Mouse (Mus musculus) forebrain, embryonic 14.5 days (tissue): Measurements from ENCODE around the gene Yy2. TPM values are rescaled to one million over a fixed set of nuclear protein-coding genes. Genes with fewer than 3 reads are reported as not detected.
A peak's percentile ranks its signal among the peaks of the same experiment; 100 is the strongest.

Source experiments
- ATAC-seq: fragments of 200-750 bp; cut with Nextera tagmentation; 2 replicates; pipeline ENCODE4 v1.8.0; 2017; ENCODE audit warnings: mild to moderate bottlenecking, moderate library complexity
- DNase-seq: peaks from one replicate; pipeline ENCODE4 v3.0.0-alpha.2; 2015; ENCODE audit warnings: low spot score
- H3K27ac ChIP-seq: fragments of 300-500 bp; sonication (generic); 2 replicates; pipeline ENCODE4 v1.5.1; 2014; ENCODE audit warnings: low read depth, mild to moderate bottlenecking, control low read depth, low read length, moderate library complexity
- H3K27me3 ChIP-seq: fragments of 300-500 bp; sonication (generic); replicated peaks from 2 replicates; pipeline ENCODE4 v1.6.1; 2014; ENCODE audit warnings: low read length, control low read depth, mixed read lengths; ENCODE audit not compliant: control insufficient read depth, insufficient read depth
- H3K36me3 ChIP-seq: fragments of 300-500 bp; sonication (generic); 2 replicates; pipeline ENCODE4 v1.6.1; 2014; ENCODE audit warnings: low read length, control low read depth; ENCODE audit not compliant: control insufficient read depth, insufficient read depth
- H3K4me1 ChIP-seq: fragments of 300-500 bp; sonication (generic); 2 replicates; pipeline ENCODE4 v1.6.1; 2014; ENCODE audit warnings: antibody characterized with exemption, low read length, control low read depth; ENCODE audit not compliant: control insufficient read depth, insufficient read depth
- H3K4me2 ChIP-seq: fragments of 300-500 bp; sonication (generic); 2 replicates; pipeline ENCODE4 v1.6.1; 2014; ENCODE audit warnings: mild to moderate bottlenecking, control low read depth, low read length
- H3K4me3 ChIP-seq: fragments of 300-500 bp; sonication (generic); 2 replicates; pipeline ENCODE4 v1.5.1; 2014; ENCODE audit warnings: low read depth, low read length, control low read depth
- H3K9ac ChIP-seq: fragments of 300-500 bp; sonication (generic); 2 replicates; pipeline ENCODE4 v1.6.1; 2014; ENCODE audit warnings: mild to moderate bottlenecking, low read length, control low read depth, moderate library complexity
- H3K9me3 ChIP-seq: fragments of 300-500 bp; sonication (generic); replicated peaks from 2 replicates; pipeline ENCODE4 v1.6.1; 2016; ENCODE audit warnings: low read length, control low read depth, mixed read lengths; ENCODE audit not compliant: control insufficient read depth
- WGBS: fragments of 180-500 bp; shearing (Covaris S2); extraction: QIAGEN DNeasy Blood & Tissue Kit; methylation state at CpG from one replicate; pipeline ENCODE4 v1.1.7; 2014; 5-methylcytosine and 5-hydroxymethylcytosine counted together
- polyA plus RNA-seq: library from polyadenylated mRNA; unstranded; fragments of >200 nt; fragmentation: Nextera tagmentation; extraction: Ambion mirVana; gene quantifications from 2 replicates; pipeline ENCODE4 v1.2.1, GENCODE M21; 2014

The Yy2 gene
- 2.7 and 3.1 TPM in 2 replicates for polyA plus RNA-seq

GRCm38 (mm10) chrX:157568840-157569239, at the start of gene Yy2:
Gene Yy2 (minus strand): TSS chrX:157568985.
- no peaks in the 10 kb centered on the region for H3K9me3 ChIP-seq
- no peak within 1 kb of the TSS for H3K9ac ChIP-seq
- DNase-seq (no peak), ATAC-seq (no peak)
- no peaks in the 10 kb centered on the region for H3K4me1 ChIP-seq
- no peak within 1 kb of the TSS for H3K4me3 ChIP-seq
- no peak within 1 kb of the TSS for H3K27ac ChIP-seq
- H3K36me3 ChIP-seq, result peaks cover 12% of the 10 kb centered on the region
- no peak within 1 kb of the TSS for H3K4me2 ChIP-seq
- 86% methylated on average over 26 of the region's 26 CpGs for WGBS
- no peaks in the 10 kb centered on the region for H3K27me3 ChIP-seq

DNA sequence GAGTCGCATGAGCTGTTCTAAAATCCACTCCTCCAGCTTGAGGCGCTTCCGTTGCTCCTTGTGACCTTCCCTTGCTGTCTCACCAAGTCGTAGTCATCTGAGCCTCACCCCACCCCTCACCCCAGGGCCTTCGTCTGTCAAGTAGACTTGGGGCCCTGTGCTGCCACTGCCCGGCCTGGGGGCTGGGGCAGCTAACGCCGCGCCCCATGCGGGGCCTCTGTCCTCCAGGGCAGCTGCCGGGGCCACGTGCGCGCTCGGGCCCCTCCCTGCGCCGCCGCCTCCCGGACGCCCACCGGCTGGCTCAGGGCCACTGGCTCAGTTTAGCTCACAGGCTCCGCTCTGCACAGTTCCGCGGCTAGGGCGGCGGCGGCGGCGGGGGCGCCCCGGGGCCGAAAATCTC, 44.1 kb upstream of the Yy2 start:
- no peak for ATAC-seq
- no peak overlapping the region for H3K9ac ChIP-seq
- no peaks in the 10 kb centered on the region for H3K36me3 ChIP-seq
- 40% methylated on average over 32 of the region's 32 CpGs for WGBS
- H3K9me3 ChIP-seq, result no peaks in the 10 kb centered on the region
- no peak overlapping the region for H3K4me3 ChIP-seq
- H3K4me1 ChIP-seq, result no peaks in the 10 kb centered on the region
- DNase-seq, result no peak
- H3K4me2 ChIP-seq, result peak overlapping the region; percentile 25; the same call in 1 of the 2 replicates
- H3K27ac ChIP-seq, result no peak overlapping the region
- H3K27me3 ChIP-seq, result no peaks in the 10 kb centered on the region

GRCm38 (mm10) chrX:157601450-157601849, 32.7 kb upstream of the Yy2 start:
- no peak overlapping the region for H3K4me2 ChIP-seq
- H3K4me3 ChIP-seq, result no peak overlapping the region

GRCm38 (mm10) chrX:157598186-157598996, 29.6 kb upstream of the Yy2 start, which contains the start of gene Mbtps2:
Gene Mbtps2 (minus strand): TSS chrX:157598715.
- Histone ChIP-seq H3K4me3 (peak within 1 kb of the TSS; percentile 53), H3K4me1 (no peaks in the 10 kb centered on the region), H3K36me3 (no peaks in the 10 kb centered on the region), H3K27me3 (no peaks in the 10 kb centered on the region), H3K27ac (peak within 1 kb of the TSS; percentile 91), H3K9ac (peak within 1 kb of the TSS; percentile 85), H3K9me3 (no peaks in the 10 kb centered on the region), H3K4me2 (peak within 1 kb of the TSS; percentile 55)
- DNase-seq (peak; percentile 71), ATAC-seq (peak; percentile 87)
- WGBS, result 29% methylated on average over 73 of the region's 74 CpGs

More at GRCm38 (mm10) chrX:157601450-157601849, 32.7 kb upstream of the Yy2 start:
- H3K27ac ChIP-seq, result no peak overlapping the region
- no peaks in the 10 kb centered on the region for H3K9me3 ChIP-seq
- no peaks in the 10 kb centered on the region for H3K4me1 ChIP-seq
- H3K27me3 ChIP-seq, result no peaks in the 10 kb centered on the region
- no peak overlapping the region for H3K9ac ChIP-seq
- H3K36me3 ChIP-seq, result no peaks in the 10 kb centered on the region
- no peak for ATAC-seq
- peak; percentile 80 for DNase-seq
- 22% methylated on average over 3 of the region's 3 CpGs for WGBS

GRCm38 (mm10) chrX:157597585-157598185, 28.9 kb upstream of the Yy2 start:
- Histone ChIP-seq H3K27ac (peak overlapping the region; percentile 91), H3K4me1 (no peaks in the 10 kb centered on the region), H3K4me2 (peak overlapping the region; percentile 55), H3K9ac (peak overlapping the region; percentile 85), H3K9me3 (no peaks in the 10 kb centered on the region), H3K27me3 (no peaks in the 10 kb centered on the region), H3K4me3 (peak overlapping the region; percentile 53), H3K36me3 (no peaks in the 10 kb centered on the region)
- DNase-seq, result peak; percentile 29
- ATAC-seq, result peak; percentile 35
- 22% methylated on average over 17 of the region's 17 CpGs for WGBS

- no peak for DNase-seq
- ATAC-seq, result no peak
- peak overlapping the region; percentile 55 for H3K4me2 ChIP-seq
- H3K27me3 ChIP-seq, result no peaks in the 10 kb centered on the region
- H3K36me3 ChIP-seq, result no peaks in the 10 kb centered on the region
- no peak overlapping the region for H3K9ac ChIP-seq
- 89% methylated on average over 5 of the region's 5 CpGs for WGBS
- no peak overlapping the region for H3K27ac ChIP-seq
- H3K9me3 ChIP-seq, result no peaks in the 10 kb centered on the region
- H3K4me3 ChIP-seq, result peak overlapping the region; percentile 53; the same call in 1 of the 2 replicates
- H3K4me1 ChIP-seq, result no peaks in the 10 kb centered on the region
Observed at GRCm38 (mm10) chrX:157596802-157597201, 28.0 kb upstream of the Yy2 start.

GRCm38 (mm10) chrX:157595927-157596326, 27.1 kb upstream of the Yy2 start:
- Histone ChIP-seq H3K9me3 (no peaks in the 10 kb centered on the region), H3K4me1 (no peaks in the 10 kb centered on the region), H3K27me3 (no peaks in the 10 kb centered on the region), H3K36me3 (no peaks in the 10 kb centered on the region), H3K27ac (no peak overlapping the region), H3K9ac (no peak overlapping the region), H3K4me2 (no peak overlapping the region), H3K4me3 (no peak overlapping the region)
- WGBS, result 89% methylated on average over 6 of the region's 6 CpGs
- no peak for DNase-seq
- no peak for ATAC-seq

- ATAC-seq, result no peak
- H3K9ac ChIP-seq, result no peak overlapping the region
- H3K36me3 ChIP-seq, result no peaks in the 10 kb centered on the region
- no peaks in the 10 kb centered on the region for H3K27me3 ChIP-seq
- DNase-seq, result no peak
- H3K4me2 ChIP-seq, result no peak overlapping the region
- H3K4me1 ChIP-seq, result no peaks in the 10 kb centered on the region
- no peak overlapping the region for H3K27ac ChIP-seq
- WGBS, result 45% methylated on average over 2 of the region's 2 CpGs
- H3K9me3 ChIP-seq, result no peaks in the 10 kb centered on the region
- H3K4me3 ChIP-seq, result no peak overlapping the region
Observed at GRCm38 (mm10) chrX:157594606-157595005, 25.8 kb upstream of the Yy2 start.

DNA sequence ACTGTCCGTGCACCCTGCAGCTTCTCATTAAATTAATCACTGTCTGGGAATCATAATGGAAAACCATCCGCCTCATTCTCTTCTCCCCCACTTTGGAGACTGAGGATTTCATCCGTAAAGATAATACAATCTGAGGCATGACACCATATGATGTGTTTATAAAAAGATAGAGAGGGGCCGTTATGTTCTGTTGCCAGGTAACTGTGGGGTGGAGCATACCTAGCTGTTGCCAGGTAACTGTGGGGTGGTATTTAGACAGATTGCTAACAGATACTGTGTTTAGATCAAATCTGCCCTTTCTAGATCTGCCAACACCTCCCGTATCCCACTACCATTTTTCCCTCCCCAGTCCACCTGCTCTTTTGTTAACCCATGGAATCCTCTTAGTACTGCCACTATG, 18.2 kb upstream of the Yy2 start:
- Histone ChIP-seq H3K4me3 (no peak overlapping the region), H3K27me3 (no peaks in the 10 kb centered on the region), H3K9me3 (no peaks in the 10 kb centered on the region), H3K36me3 (no peaks in the 10 kb centered on the region), H3K4me2 (no peak overlapping the region), H3K4me1 (no peaks in the 10 kb centered on the region), H3K9ac (no peak overlapping the region), H3K27ac (peak overlapping the region; percentile 33; the same call in 1 of the 2 replicates)
- ATAC-seq (peak; percentile 71), DNase-seq (peak; percentile 13)
- 61% methylated on average over 5 of the region's 5 CpGs for WGBS
